Comparison of ENCODE assay signal across 12 mouse cellular contexts in the genomic region with DNA sequence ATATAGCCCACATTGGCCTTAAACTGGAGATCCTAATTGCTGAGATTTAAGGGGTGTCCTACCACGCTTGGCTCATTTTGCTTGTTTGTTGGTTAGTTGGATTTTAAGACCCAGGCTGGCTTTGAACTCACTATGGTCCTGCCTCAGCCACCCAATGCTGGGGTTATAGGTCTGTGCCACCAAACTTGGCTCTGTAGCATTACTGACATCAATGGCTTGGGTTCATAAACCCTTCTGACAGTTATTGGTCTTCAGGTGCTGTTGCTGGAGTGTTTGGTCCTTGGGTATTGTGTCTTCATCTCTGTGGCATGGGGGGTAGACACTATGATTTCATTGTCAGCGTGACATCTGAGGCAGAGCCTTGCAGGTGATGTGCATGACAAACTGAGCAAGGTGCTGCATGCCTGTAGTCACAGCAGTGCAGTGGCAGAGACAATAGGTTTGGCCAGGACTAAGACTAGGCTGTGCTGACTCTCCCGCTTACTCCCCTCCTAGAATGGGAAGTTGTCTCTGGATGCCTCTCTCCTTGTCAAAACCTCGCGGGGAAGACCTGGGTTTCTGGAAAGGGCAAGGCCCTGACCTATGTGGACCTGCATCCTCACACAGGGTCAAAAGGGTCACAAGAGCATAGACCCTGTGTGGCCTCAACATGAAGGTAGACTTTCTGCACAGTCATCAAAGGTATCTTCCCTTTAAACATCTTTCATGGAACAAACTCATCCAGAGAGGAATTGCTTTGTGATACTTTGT. TPM values are rescaled to one million over a fixed set of nuclear protein-coding genes. Genes with fewer than 3 reads are reported as not detected.
DNase-seq lines count a peak whose midpoint lies in the region; ATAC-seq and TF ChIP-seq lines count a peak whose summit lies in the region.
"Had no signal": no experiment of that assay in that cellular context is flagged by ENCODE, and none has a peak within 500 bp of the region (broad histone marks: within the 10 kb centered on the region; RNA-seq: fewer than 3 reads in every experiment).

No protein-coding gene starts in this region.

- no peak for TF ChIP-seq CTCF in liver, embryonic 14.5 days (IDR thresholded peaks at IDR 0.05; ENCODE audit: low read depth)

- ATAC-seq in CD4-positive, CD25-positive, alpha-beta regulatory T cell, adult 4 months = no peak
- no peak for ATAC-seq in megakaryocyte, adult 5-6 weeks (ENCODE audit: poor library complexity, severe bottlenecking)
- 0 out of 2 replicates have a peak, but pooled peaks have one; percentile 5 for ATAC-seq in liver, embryonic 14.5 days (ENCODE audit: insufficient read depth)

- no peak for TF ChIP-seq EP300 in liver, embryonic 14.5 days (IDR thresholded peaks at IDR 0.05; ENCODE audit: low read depth)

- no peak overlapping the region for H3K9ac ChIP-seq in liver, embryonic 14.5 days (replicated peaks)
- H3K9ac ChIP-seq: neural tube, embryonic 13.5 days had no signal

- WGBS in liver, embryonic 14.5 days (ENCODE audit: insufficient replicate concordance) = 29% methylated on average over 5 of the region's 5 CpGs

- H3K4me3 ChIP-seq in megakaryocyte, embryonic 14.5 days (replicated peaks) = peak overlapping the region; percentile 5
- H3K4me3 ChIP-seq in liver, embryonic 14.5 days (ENCODE audit: insufficient read depth in 1 of 2, low read depth in 2 of 2, low read length in 2 of 2) = no peak overlapping the region
- H3K4me3 ChIP-seq: layer of hippocampus, adult 2 months; neural tube, embryonic 13.5 days had no signal

- peaks cover 4% of the 10 kb centered on the region for H3K27me3 ChIP-seq in megakaryocyte, embryonic 14.5 days (replicated peaks)
- H3K27me3 ChIP-seq in liver, embryonic 14.5 days (ENCODE audit: control insufficient read depth, insufficient read depth, low read length) = no peaks in the 10 kb centered on the region
- H3K27me3 ChIP-seq: neural tube, embryonic 13.5 days had no signal

- DNase-seq in CD4-positive, CD25-positive, alpha-beta regulatory T cell, adult 2 months (ENCODE audit: low read depth, low spot score) = peak; percentile 18
- DNase-seq in liver, embryonic 14.5 days (ENCODE audit: low read depth in 3 of 3, low spot score in 3 of 3) = no peak
- no peak for DNase-seq in layer of hippocampus, adult 9-10 months (ENCODE audit: low spot score)
- DNase-seq in adrenal gland, adult 8-10 months = no peak
- no peak for DNase-seq in urinary bladder, postnatal 25 days (ENCODE audit: low spot score)
- DNase-seq: adrenal gland, postnatal 25 days; thymus, postnatal 4 days had no signal

- H3K9me3 ChIP-seq in megakaryocyte, embryonic 14.5 days = peaks cover 43% of the 10 kb centered on the region
- peaks cover 16% of the 10 kb centered on the region for H3K9me3 ChIP-seq in liver, embryonic 14.5 days (ENCODE audit: control insufficient read depth, low read length)

- H3K27ac ChIP-seq in liver, embryonic 14.5 days = no peak overlapping the region
- H3K27ac ChIP-seq: layer of hippocampus, adult 2 months; neural tube, embryonic 13.5 days had no signal

- H3K36me3 ChIP-seq in megakaryocyte, embryonic 14.5 days (replicated peaks; ENCODE audit: low read length) = no peaks in the 10 kb centered on the region
- H3K36me3 ChIP-seq in liver, embryonic 14.5 days (replicated peaks; ENCODE audit: control insufficient read depth, insufficient read depth, low read depth) = no peaks in the 10 kb centered on the region
- H3K36me3 ChIP-seq: neural tube, embryonic 13.5 days had no signal

- H3K4me2 ChIP-seq in liver, embryonic 14.5 days (ENCODE audit: low read depth) = no peak overlapping the region
- H3K4me2 ChIP-seq: neural tube, embryonic 13.5 days had no signal

- H3K4me1 ChIP-seq in megakaryocyte, embryonic 14.5 days = no peaks in the 10 kb centered on the region
- no peaks in the 10 kb centered on the region for H3K4me1 ChIP-seq in liver, embryonic 14.5 days (replicated peaks; ENCODE audit: control insufficient read depth in 2 of 2, insufficient read depth in 2 of 2, low read length in 1 of 2)
- H3K4me1 ChIP-seq: neural tube, embryonic 13.5 days had no signal

RNA-seq across cellular contexts. Expression of gene Trpm8, which starts 23.0 kb away (rescaled TPM):
- not detected for polyA plus RNA-seq in CD4-positive, CD25-positive, alpha-beta regulatory T cell, adult 4 months (2017; shearing (Covaris generic))
- not detected in 2 replicates for polyA plus RNA-seq in megakaryocyte, embryonic 14.5 days (2012; ENCODE audit: insufficient read depth, low replicate concordance)
- total RNA-seq in megakaryocyte, adult 5-6 weeks (2015) = not detected in 2 replicates
- not detected in 2 replicates for total RNA-seq in megakaryocyte, adult 5-6 weeks (2017)
- not detected in 2 replicates for polyA plus RNA-seq in liver, embryonic 14.5 days (2012; rRNA removed)
- not detected in 2 replicates for polyA plus RNA-seq in liver, embryonic 14.5 days (2014; fragmentation: Nextera tagmentation; extraction: Ambion mirVana)
- not detected for total RNA-seq in adrenal gland, adult 8-10 months (2022)
- total RNA-seq: adrenal gland, postnatal 25 days had no signal

RNA-seq across cellular contexts. Expression of gene Hjurp, which starts 23.0 kb away (rescaled TPM):
- 10 to 100 TPM; 56.6 to 72.9 TPM for polyA plus RNA-seq in CD4-positive, CD25-positive, alpha-beta regulatory T cell, adult 4 months (2017; shearing (Covaris generic))
- polyA plus RNA-seq in megakaryocyte, embryonic 14.5 days (2012; ENCODE audit: insufficient read depth, low replicate concordance) = 2.4 and 4.0 TPM in 2 replicates
- total RNA-seq in megakaryocyte, adult 5-6 weeks (2015) = 99.8 and 112 TPM in 2 replicates
- 174 and 189 TPM in 2 replicates for total RNA-seq in megakaryocyte, adult 5-6 weeks (2017)
- 51.9 and 61.0 TPM in 2 replicates for polyA plus RNA-seq in liver, embryonic 14.5 days (2012; rRNA removed)
- 38.0 and 42.9 TPM in 2 replicates for polyA plus RNA-seq in liver, embryonic 14.5 days (2014; fragmentation: Nextera tagmentation; extraction: Ambion mirVana)
- total RNA-seq in adrenal gland, adult 8-10 months (2022) = 10 to 100 TPM; 33.0 to 55.0 (median 43.2) TPM
